Mouse (Mus musculus): ENCODE data around the gene Gm20388.
"Not testable (repeated sequence)": the region's sequence is repeated elsewhere in the genome, so short reads cannot be mapped to it uniquely, and the experiment has no call there.

Gm20388 gene

GRCm38 (mm10) chr8:123415967-123416943, 3505.6 kb downstream of the Gm20388 start:
- DNase-seq: no peak

DNA sequence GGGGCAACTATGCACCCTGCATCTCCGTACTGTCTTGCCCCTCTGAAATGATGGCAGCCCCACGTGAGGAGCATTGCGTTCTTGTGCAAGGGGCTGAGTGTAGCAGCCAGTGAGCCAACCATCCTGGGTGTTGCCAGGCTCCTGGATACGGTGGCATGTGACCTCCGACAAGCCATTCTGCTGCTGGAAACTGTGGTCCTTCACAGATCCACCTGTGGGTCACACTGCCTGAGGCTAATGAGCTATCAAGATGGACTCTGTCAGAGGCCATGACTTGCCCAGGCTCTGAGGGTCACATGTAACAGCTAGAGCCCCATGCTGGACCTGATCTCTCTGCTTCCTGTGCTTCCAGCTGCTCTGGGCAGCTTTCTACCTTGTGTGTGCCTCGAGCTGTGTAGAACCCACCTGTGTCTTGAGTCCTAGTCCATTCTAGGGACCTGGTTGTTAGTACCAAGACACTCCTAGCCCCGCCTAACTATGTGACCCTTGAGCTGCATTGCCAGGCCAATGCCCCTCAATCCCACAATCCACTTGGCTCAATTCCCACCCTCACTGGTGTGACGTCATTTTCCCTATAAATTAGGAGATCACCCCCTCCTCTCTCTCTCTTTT, 3506.4 kb downstream of the Gm20388 start:
- DNase-seq: no peak

GRCm38 (mm10) chr8:123419711-123420110, 3509.1 kb downstream of the Gm20388 start:
- no peak for DNase-seq

- DNase-seq: no peak
Observed at GRCm38 (mm10) chr8:123420525-123421281, 3510.1 kb downstream of the Gm20388 start.

- no peak for DNase-seq
Observed at GRCm38 (mm10) chr8:123421325-123421724, 3510.7 kb downstream of the Gm20388 start.

GRCm38 (mm10) chr8:123422056-123422780, 3511.6 kb downstream of the Gm20388 start:
- peak; percentile 77 to 86 for DNase-seq

DNA sequence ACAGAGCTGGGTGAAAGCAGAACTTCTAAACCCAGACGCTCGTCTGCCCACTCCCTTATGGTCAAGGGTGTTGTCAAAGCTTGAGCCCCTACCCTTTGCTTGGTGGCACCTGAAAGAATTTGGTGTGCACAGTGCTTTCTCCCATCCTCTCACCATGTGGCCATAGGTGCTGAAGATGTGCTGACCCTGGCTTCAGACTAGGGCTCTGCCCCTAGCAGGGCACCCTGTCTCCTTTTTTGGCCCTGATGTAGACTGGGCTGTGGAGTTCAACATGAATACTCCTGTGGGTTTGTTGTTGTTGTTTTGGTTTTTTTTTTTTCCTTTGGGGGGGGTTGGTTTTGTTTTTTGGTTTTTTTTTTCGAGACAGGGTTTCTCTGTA, 3512.1 kb downstream of the Gm20388 start:
- no peak for DNase-seq

DNA sequence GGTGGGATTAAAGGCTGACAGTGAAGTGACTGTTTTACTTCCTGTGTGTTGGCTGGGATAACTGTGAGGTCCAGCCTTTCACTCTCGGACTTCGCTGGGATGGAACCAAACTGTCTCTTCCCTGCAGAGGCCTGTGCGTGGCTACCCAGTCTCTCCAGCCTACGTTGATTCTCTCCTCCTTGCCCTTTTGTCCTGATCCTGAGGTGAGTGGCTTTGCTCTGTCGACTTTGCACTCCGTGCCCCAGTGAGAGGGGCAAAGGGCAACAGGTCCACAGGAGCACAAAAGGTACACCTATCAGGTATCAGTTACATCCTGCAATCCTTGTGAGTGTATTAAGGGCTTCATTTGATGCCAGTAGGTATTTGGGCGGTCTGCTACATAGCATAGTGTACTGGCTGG, 3512.8 kb downstream of the Gm20388 start, which contains the start of gene Def8:
Gene Def8 (plus strand): TSS at position 87 of the 400 bp plus-strand sequence.
- no peak for DNase-seq

GRCm38 (mm10) chr8:123426511-123427509, 3516.2 kb downstream of the Gm20388 start:
- DNase-seq: no peak

- DNase-seq: no peak
Observed at GRCm38 (mm10) chr8:123427639-123428275, 3517.1 kb downstream of the Gm20388 start.

- no peak for DNase-seq
Observed at GRCm38 (mm10) chr8:123428343-123428893, 3517.8 kb downstream of the Gm20388 start.

GRCm38 (mm10) chr8:123428939-123429721, 3518.5 kb downstream of the Gm20388 start:
- no peak for DNase-seq

GRCm38 (mm10) chr8:123429722-123430013, 3519.0 kb downstream of the Gm20388 start:
- DNase-seq: not testable (repeated sequence)

- not testable (repeated sequence) for DNase-seq
Observed at GRCm38 (mm10) chr8:123430936-123431335, 3520.3 kb downstream of the Gm20388 start.

GRCm38 (mm10) chr8:123431616-123432365, 3521.2 kb downstream of the Gm20388 start:
- no peak for DNase-seq

GRCm38 (mm10) chr8:123432381-123432780, 3521.7 kb downstream of the Gm20388 start:
- no peak for DNase-seq

DNA sequence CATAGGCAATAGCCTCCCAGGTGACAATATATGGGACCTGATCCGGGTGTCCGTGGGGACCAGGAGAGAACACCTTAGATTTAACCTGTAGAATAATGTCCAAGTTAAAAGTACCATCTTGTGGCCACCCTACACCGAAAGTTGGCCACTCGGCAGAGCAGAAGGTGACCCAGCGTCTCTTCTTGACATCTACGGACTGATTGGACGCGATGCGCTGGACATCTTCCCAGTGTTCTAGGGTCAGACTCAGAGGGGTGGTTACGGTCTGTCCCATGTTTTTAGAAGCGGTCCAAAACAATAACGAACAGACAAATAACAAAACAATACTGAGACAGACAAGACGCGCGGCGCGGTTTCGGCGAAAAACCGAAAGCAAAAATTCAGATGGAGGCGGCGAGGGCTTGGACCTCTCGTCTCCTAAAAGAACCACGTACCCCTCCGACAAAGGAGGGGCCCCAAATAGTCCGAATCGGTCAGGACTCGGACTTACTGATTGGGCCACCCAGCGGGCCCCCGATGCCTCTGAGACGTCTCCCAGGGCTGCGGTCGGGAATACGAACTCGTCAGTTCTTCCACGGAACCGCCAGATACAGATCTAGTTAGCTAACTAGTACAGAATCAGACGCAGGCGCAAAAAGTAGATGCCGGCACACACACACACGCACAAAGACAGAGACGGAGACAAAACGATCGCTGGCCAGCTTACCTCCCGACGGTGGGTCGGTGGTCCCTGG, 3522.8 kb downstream of the Gm20388 start:
- not testable (repeated sequence) for DNase-seq

- no peak for DNase-seq
Observed at GRCm38 (mm10) chr8:123441788-123442187, 3531.1 kb downstream of the Gm20388 start.
